Mouse (Mus musculus) lung, embryonic 15.5 days (tissue): Measurements from ENCODE around the gene Elf1. TPM values are rescaled to one million over a fixed set of nuclear protein-coding genes. Genes with fewer than 3 reads are reported as not detected.

Experiments
- ATAC-seq: fragments of 200-750 bp; cut with Nextera tagmentation; 2 replicates; pipeline ENCODE4 v1.8.0; 2017; ENCODE audit warnings: moderate number of reproducible peaks, borderline replicate concordance; ENCODE audit not compliant: low FRiP score, low TSS enrichment; ENCODE audit errors: extremely low read depth
- H3K27ac ChIP-seq: fragments of 300-500 bp; sonication (generic); 2 replicates; pipeline ENCODE4 v1.5.1; 2015; ENCODE audit warnings: moderate library complexity, mild to moderate bottlenecking, inconsistent platforms
- H3K27me3 ChIP-seq: fragments of 300-500 bp; sonication (generic); 2 replicates; pipeline ENCODE4 v1.6.1; 2015; ENCODE audit warnings: inconsistent platforms
- H3K36me3 ChIP-seq: fragments of 300-500 bp; sonication (generic); 2 replicates; pipeline ENCODE4 v1.6.1; 2015; ENCODE audit warnings: inconsistent platforms
- H3K4me1 ChIP-seq: fragments of 300-500 bp; sonication (generic); 2 replicates; pipeline ENCODE4 v1.6.1; 2015; ENCODE audit warnings: inconsistent platforms
- H3K4me2 ChIP-seq: fragments of 300-500 bp; sonication (generic); 2 replicates; pipeline ENCODE4 v1.6.1; 2015; ENCODE audit warnings: inconsistent platforms, mild to moderate bottlenecking, moderate library complexity
- H3K4me3 ChIP-seq: fragments of 300-500 bp; sonication (generic); 2 replicates; pipeline ENCODE4 v1.5.1; 2015; ENCODE audit warnings: mild to moderate bottlenecking, inconsistent platforms
- H3K9ac ChIP-seq: fragments of 300-500 bp; sonication (generic); 2 replicates; pipeline ENCODE4 v1.6.1; 2015; ENCODE audit warnings: inconsistent platforms
- H3K9me3 ChIP-seq: fragments of 300-500 bp; sonication (generic); 2 replicates; pipeline ENCODE4 v1.6.1; 2016; ENCODE audit warnings: inconsistent platforms
- WGBS: fragments of 180-500 bp; shearing (Covaris S2); methylation state at CpG from one replicate; pipeline ENCODE4 v1.1.7; 2015; 5-methylcytosine and 5-hydroxymethylcytosine counted together
- polyA plus RNA-seq: library from polyadenylated mRNA; unstranded; fragments of >200 nt; fragmentation: Nextera tagmentation; extraction: Ambion mirVana; gene quantifications from 2 replicates; pipeline ENCODE4 v1.2.1, GENCODE M21; 2015

The Elf1 gene
- polyA plus RNA-seq, 1 experiment from 2014 or later, result 18.8 TPM

- Histone ChIP-seq H3K4me2 (no peak overlapping the region), H3K27me3 (no peaks in the 10 kb centered on the region), H3K4me3 (no peak overlapping the region), H3K4me1 (no peaks in the 10 kb centered on the region), H3K36me3 (peaks cover 81% of the 10 kb centered on the region), H3K9ac (no peak overlapping the region), H3K27ac (no peak overlapping the region), H3K9me3 (no peaks in the 10 kb centered on the region)
- ATAC-seq, result no peak
- WGBS, result 92% methylated on average over 2 of the region's 2 CpGs
Observed at GRCm38 (mm10) chr14:79473384-79473783, 7.6 kb upstream of the Elf1 start.

DNA sequence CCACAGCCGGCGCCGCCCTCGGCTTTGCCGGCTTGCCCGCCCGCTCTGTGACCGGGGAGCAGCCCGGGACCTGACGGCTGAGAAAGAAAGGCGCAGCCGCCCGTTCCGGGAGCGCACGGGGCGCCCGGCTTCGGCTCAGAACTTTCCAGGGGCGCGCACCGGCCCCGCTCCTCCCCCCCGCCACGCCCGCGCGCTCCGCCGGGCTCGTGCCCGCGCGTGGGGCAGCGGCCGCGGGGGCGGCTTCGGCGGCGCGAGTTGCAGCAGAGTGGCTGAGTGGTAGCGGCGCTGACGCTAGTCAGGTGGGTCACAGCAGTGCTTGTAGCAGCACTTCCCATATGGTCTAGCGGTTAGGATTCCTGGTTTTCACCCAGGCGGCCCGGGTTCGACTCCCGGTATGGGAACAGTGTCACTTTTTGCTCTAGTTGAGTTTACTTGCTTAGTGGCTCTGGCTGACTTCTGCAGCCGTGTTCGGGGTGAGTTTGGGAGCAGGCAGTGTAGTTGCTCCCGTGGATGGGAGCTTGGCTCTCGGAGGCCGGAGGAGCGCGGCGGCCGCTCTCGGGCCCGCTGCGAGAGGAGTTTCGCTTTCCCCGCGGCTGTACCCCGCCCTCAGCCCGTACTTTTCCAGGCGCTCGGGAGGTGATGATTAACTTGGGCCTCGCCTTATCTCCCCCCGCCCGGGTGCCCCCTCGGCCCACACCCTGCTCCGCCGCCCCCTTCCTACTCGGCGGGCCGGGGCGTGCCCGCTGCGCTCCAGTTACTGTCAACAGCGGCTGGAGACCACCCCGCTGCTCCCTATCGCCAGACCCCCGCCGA is 551 bp downstream of the Elf1 start, which contains the start of gene Wbp4:
TSS of gene Wbp4 (minus strand) at position 182 of the 813 bp plus-strand sequence.
- under 1% methylated on average over 82 of the region's 86 CpGs for WGBS
- Histone ChIP-seq H3K9me3 (no peaks in the 10 kb centered on the region), H3K4me3 (peak within 1 kb of the TSS; percentile 75), H3K9ac (peak within 1 kb of the TSS; percentile 96), H3K4me2 (peak within 1 kb of the TSS; percentile 75), H3K36me3 (peaks cover 13% of the 10 kb centered on the region), H3K27me3 (no peaks in the 10 kb centered on the region), H3K27ac (peak within 1 kb of the TSS; percentile 99), H3K4me1 (peaks cover 47% of the 10 kb centered on the region)
- peak; percentile 87 for ATAC-seq

DNA sequence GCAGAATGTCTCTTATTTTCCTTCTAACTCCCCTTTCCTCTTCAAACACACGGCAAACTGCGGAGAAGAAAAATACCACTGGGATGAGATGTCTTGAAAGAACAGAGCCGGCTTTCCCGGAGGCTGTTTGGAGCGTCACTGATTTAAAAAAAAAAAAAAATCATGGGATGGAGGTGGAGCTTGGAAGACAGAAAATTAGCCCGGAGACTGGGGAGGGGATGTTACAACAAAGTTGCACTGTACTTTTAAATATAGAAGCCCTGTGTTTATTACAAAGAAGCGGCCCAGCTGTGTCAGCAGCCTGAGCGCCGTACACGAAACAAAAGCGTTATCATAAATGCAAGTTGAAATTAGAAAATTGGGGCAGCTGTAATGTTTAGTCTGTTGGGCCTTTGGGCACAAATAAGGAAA is 1.3 kb downstream of the Elf1 start:
- Histone ChIP-seq H3K4me2 (peak overlapping the region; percentile 75), H3K36me3 (peaks cover 9% of the 10 kb centered on the region; the same call in 1 of the 2 replicates), H3K9me3 (no peaks in the 10 kb centered on the region), H3K27ac (peak overlapping the region; percentile 99), H3K4me1 (peaks cover 54% of the 10 kb centered on the region), H3K4me3 (peak overlapping the region; percentile 75), H3K9ac (peak overlapping the region; percentile 96), H3K27me3 (no peaks in the 10 kb centered on the region)
- WGBS, result under 1% methylated on average over 11 of the region's 11 CpGs
- no peak; the same call in 1 of the 2 replicates for ATAC-seq

- Histone ChIP-seq H3K4me3 (peak overlapping the region; percentile 75), H3K4me1 (peaks cover 60% of the 10 kb centered on the region), H3K4me2 (peak overlapping the region; percentile 75), H3K9ac (peak overlapping the region; percentile 96), H3K9me3 (no peaks in the 10 kb centered on the region), H3K36me3 (peaks cover 5% of the 10 kb centered on the region; the same call in 1 of the 2 replicates), H3K27ac (peak overlapping the region; percentile 99), H3K27me3 (no peaks in the 10 kb centered on the region)
- 14% methylated on average over 15 of the region's 15 CpGs for WGBS
- no peak for ATAC-seq
Observed at GRCm38 (mm10) chr14:79482747-79483355, 1.9 kb downstream of the Elf1 start.

DNA sequence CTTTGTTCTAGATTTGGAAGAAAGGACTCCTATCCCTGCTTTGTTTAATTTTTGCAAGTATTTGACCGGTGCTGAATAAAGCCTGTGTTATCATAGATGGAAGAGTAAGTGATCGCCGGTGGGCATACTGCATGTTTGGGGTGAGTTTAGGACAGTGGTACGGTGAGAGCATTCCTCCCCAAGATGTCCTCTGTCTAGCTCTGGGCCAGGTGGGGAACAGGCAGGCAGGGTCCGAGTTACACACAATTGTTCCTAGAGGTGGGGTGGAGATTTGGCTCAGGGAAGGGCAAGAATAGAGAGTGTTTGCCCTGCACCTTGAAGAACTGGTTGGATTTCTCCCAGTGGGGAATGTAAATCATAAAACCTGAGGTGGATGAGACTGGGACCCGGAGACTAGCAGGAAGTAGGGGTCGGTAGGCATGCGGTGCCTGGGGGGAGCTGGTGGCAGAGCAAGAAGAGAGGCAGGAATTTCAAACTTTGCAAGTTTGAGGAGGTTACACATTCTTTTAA is 2.7 kb downstream of the Elf1 start:
- Histone ChIP-seq H3K27me3 (no peaks in the 10 kb centered on the region), H3K9ac (peak overlapping the region; percentile 96; the same call in 1 of the 2 replicates), H3K4me2 (peak overlapping the region; percentile 75), H3K4me3 (peak overlapping the region; percentile 75), H3K27ac (peak overlapping the region; percentile 99), H3K9me3 (no peaks in the 10 kb centered on the region), H3K36me3 (no peaks in the 10 kb centered on the region), H3K4me1 (peaks cover 67% of the 10 kb centered on the region)
- ATAC-seq, result no peak
- WGBS, result 40% methylated on average over 8 of the region's 8 CpGs

DNA sequence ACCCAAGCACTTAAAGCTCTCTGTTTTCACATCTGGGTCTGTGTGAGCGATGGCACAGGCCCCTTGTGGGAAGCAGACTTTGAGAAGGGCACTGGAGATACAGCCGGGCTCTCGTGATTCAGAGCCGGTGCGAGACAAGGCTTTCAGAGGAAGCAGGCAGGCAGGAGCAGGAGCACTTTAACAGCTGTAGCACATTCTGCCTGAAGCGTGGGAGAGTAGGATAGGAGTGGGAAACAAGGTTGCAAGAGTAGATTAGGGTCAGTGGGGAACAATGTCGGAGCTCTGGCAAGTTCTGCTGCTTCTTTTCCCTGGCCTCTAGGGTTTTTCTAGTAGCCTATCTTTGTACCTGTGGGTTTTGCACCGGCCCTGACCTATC is 5.6 kb downstream of the Elf1 start:
- Histone ChIP-seq H3K36me3 (no peaks in the 10 kb centered on the region), H3K27ac (peak overlapping the region; percentile 75), H3K27me3 (no peaks in the 10 kb centered on the region), H3K4me2 (peak overlapping the region; percentile 55), H3K9me3 (no peaks in the 10 kb centered on the region), H3K4me3 (peak overlapping the region; percentile 33), H3K4me1 (peaks cover 63% of the 10 kb centered on the region), H3K9ac (no peak overlapping the region)
- ATAC-seq, result no peak
- WGBS, result 26% methylated on average over 8 of the region's 8 CpGs

DNA sequence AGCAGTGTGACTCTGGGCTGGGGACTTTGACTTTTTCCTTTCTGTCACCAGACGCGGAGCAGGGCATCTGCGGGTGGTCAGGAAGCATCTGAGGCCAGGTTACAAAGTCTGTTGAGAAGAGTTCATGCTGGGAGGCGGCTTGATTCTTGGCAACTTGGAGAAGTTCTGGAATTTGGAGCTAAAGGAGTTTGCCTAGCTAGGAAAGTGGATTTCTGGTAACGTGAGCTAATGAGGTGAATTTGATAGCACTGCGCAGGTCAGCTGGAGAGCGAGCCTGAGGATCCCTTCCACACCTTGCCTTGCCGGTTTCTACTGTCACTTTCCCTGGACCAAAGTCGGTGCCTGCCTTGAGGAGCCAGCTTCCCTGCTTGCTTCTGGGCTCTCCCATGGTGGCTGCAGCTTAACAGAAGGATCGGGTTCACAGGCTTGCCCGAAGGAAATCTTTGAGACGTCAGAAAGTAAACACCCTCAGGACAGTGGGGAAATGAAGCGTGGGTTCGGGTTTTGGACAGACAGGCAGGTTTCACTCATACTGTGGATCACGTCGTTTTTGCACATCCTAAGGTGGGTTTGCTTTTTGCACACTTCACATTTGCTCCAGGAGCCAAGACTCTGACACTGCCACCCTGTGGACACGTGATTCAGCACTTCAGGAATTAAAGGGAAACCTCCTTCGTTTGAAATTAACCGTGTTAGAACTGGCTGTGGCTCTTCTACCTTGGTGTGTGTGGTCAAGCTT is 6.2 kb downstream of the Elf1 start:
- H3K9me3 ChIP-seq, result no peaks in the 10 kb centered on the region
- no peaks in the 10 kb centered on the region for H3K27me3 ChIP-seq
- peaks cover 63% of the 10 kb centered on the region for H3K4me1 ChIP-seq
- 0 out of 2 replicates have a peak, but pooled peaks have one; percentile 9 for ATAC-seq
- peak overlapping the region; percentile 33 for H3K4me3 ChIP-seq
- H3K36me3 ChIP-seq, result no peaks in the 10 kb centered on the region; the same call in 1 of the 2 replicates
- 5% methylated on average over 19 of the region's 19 CpGs for WGBS
- peak overlapping the region; percentile 75 for H3K27ac ChIP-seq
- peak overlapping the region; percentile 55 for H3K4me2 ChIP-seq
- no peak overlapping the region for H3K9ac ChIP-seq

DNA sequence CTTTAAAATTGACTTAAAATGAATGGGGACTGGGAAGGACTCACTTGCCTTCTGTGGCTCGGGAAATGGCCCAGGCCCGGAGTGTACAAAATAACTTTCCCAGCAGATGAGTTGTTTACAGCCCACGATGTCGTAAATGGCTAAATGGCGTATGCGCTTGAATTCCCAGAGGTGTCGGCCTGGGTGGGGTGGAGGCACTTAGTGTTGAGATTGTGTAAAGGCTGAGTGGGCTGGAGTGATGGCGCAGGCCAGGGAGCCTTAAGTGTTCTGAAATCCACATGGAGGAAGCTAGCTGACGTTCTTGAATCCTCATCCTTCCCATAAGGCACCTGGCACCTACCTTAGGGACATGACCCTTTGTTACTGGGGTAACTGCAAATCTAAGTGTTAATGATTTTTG is 7.5 kb downstream of the Elf1 start:
- Histone ChIP-seq H3K9ac (no peak overlapping the region), H3K9me3 (no peaks in the 10 kb centered on the region), H3K27me3 (no peaks in the 10 kb centered on the region), H3K4me3 (no peak overlapping the region), H3K36me3 (no peaks in the 10 kb centered on the region; the same call in 1 of the 2 replicates), H3K4me1 (peaks cover 54% of the 10 kb centered on the region), H3K4me2 (no peak overlapping the region), H3K27ac (no peak overlapping the region)
- 77% methylated on average over 9 of the region's 9 CpGs for WGBS
- ATAC-seq, result no peak

DNA sequence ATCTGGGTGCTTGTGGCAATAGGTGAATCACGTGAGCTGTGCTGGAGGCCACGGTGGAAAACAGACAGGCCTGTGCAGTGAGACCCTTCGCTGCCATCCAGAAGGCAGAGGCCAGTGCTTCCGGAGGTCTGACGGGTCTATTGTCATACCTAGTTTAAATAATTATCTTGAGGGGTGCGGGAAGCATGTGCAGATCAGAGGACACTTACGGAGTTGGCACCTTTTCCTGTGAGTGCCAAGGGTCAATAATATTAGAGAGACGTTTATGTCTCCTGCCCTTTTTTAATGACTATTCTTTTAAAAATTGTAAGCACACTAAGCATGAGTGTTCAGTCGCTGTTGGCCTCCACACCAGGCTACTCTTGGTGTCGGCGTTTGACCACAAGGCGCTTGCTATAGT is 8.2 kb downstream of the Elf1 start:
- Histone ChIP-seq H3K4me3 (no peak overlapping the region), H3K9ac (no peak overlapping the region), H3K9me3 (no peaks in the 10 kb centered on the region), H3K4me2 (no peak overlapping the region), H3K27ac (no peak overlapping the region), H3K36me3 (no peaks in the 10 kb centered on the region; the same call in 1 of the 2 replicates), H3K4me1 (peaks cover 48% of the 10 kb centered on the region), H3K27me3 (no peaks in the 10 kb centered on the region)
- 59% methylated on average over 12 of the region's 12 CpGs for WGBS
- no peak for ATAC-seq

DNA sequence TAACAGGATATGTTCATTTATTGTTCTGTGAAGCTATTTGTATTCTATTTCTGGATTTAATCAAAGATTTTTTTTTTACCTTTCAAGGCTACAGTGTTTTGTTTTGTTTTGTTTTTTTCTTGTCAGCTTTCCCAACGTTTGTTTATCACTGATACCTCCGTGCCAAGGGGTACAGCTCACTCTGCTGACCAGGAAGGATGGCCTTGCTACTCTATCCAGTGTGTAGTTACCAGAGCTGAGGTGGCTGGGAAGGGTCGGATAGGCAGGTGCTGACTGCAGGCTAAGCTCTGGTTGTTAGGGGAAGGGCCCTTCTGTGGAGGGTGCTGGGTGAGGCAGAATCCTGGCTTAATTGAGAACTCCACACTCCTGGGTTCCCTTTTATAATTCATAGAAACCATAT is 9.3 kb downstream of the Elf1 start:
- H3K27ac ChIP-seq, result no peak overlapping the region
- no peak overlapping the region for H3K9ac ChIP-seq
- H3K4me2 ChIP-seq, result no peak overlapping the region
- no peaks in the 10 kb centered on the region for H3K27me3 ChIP-seq
- no peaks in the 10 kb centered on the region; the same call in 1 of the 2 replicates for H3K36me3 ChIP-seq
- H3K4me3 ChIP-seq, result no peak overlapping the region
- peaks cover 39% of the 10 kb centered on the region for H3K4me1 ChIP-seq
- no peaks in the 10 kb centered on the region for H3K9me3 ChIP-seq
- no peak for ATAC-seq
- WGBS, result 52% methylated on average over 3 of the region's 3 CpGs

DNA sequence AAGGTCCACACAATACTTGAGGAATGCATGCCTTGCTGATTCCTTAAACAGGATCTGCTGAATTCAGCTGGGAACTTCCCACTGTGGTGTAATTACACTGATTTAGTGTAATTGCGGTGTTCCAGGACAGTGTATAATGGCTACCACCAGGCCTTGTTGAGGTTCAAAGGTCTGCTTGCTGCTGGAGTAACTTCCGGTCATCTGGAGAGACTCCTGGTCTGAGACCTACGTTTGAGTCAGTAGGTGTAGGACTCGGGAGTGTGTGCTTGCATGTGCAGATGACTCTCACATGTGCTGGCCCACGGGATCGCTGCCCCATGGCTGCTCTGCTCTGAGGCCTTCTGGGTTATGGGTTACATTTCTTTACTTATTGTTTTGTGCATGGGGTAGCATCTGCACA is 13.4 kb downstream of the Elf1 start:
- no peak overlapping the region for H3K4me3 ChIP-seq
- H3K36me3 ChIP-seq, result no peaks in the 10 kb centered on the region; the same call in 1 of the 2 replicates
- no peaks in the 10 kb centered on the region for H3K9me3 ChIP-seq
- no peak overlapping the region for H3K9ac ChIP-seq
- no peaks in the 10 kb centered on the region for H3K27me3 ChIP-seq
- peaks cover under 1% of the 10 kb centered on the region; the same call in 1 of the 2 replicates for H3K4me1 ChIP-seq
- no peak overlapping the region for H3K27ac ChIP-seq
- H3K4me2 ChIP-seq, result no peak overlapping the region
- ATAC-seq, result no peak
- 83% methylated on average over 6 of the region's 6 CpGs for WGBS
